Mouse (Mus musculus): ENCODE measurements around the gene Stat5b. TPM values are rescaled to one million over a fixed set of nuclear protein-coding genes. Genes with fewer than 3 reads are reported as not detected.

Stat5b gene
- polyA plus RNA-seq (2015; fragmentation: Nextera tagmentation; extraction: Ambion mirVana), result 24.2 and 26.8 TPM in 2 replicates

DNA sequence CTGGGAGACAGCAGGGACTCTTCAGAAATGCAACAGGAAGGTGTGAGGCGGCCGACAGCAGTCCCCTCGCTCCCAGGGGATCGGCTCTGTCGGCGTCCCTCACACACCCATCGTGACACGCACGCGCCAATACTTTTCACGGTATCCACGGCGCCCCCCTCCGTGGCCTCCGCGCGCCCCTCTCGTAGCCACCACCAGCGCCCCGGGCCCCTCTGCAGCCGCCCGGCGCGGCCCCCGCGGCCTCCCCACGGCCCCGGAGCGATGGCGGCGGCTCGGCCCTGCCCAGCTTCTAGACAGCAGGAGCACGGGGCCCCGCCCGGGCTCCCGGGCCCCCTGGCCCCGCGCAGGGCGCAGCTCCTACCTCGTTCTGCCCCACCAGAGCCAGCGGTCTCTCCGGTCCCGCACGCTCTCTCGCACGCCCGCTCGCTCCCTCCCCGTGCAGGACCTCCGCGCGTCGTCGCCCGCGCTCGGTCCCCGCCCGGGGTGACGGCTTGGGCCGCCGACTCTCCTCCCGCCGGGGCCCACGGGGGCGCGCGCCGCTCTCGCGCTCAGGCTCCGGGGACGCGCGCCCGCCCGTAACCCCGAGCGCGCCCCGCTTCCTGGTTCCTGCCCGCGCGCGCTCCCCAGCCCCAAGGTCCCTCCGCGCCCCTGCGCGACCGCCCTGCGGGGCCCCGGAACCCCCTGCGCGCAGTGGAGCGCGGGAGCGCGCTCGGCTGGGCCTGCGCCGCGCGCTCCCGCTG, at the start of gene Stat5b:
Gene Stat5b, minus strand, starts transcription at position 687 of the 740 bp plus-strand sequence.
- H3K27me3 ChIP-seq (replicated peaks), result no peaks in the 10 kb centered on the region
- H3K4me3 ChIP-seq (replicated peaks), result peak within 1 kb of the TSS; percentile 100
- peak within 1 kb of the TSS; percentile 92 for H3K27ac ChIP-seq
- no peaks in the 10 kb centered on the region for H3K36me3 ChIP-seq
- H3K4me2 ChIP-seq (replicated peaks), result peak within 1 kb of the TSS; percentile 87
- peak; percentile 90 for ATAC-seq
- H3K9me3 ChIP-seq, result no peaks in the 10 kb centered on the region
- under 1% methylated on average over 83 of the region's 104 CpGs for WGBS
- peak within 1 kb of the TSS; percentile 99 for H3K9ac ChIP-seq
- H3K4me1 ChIP-seq (replicated peaks), result peaks cover 21% of the 10 kb centered on the region

DNA sequence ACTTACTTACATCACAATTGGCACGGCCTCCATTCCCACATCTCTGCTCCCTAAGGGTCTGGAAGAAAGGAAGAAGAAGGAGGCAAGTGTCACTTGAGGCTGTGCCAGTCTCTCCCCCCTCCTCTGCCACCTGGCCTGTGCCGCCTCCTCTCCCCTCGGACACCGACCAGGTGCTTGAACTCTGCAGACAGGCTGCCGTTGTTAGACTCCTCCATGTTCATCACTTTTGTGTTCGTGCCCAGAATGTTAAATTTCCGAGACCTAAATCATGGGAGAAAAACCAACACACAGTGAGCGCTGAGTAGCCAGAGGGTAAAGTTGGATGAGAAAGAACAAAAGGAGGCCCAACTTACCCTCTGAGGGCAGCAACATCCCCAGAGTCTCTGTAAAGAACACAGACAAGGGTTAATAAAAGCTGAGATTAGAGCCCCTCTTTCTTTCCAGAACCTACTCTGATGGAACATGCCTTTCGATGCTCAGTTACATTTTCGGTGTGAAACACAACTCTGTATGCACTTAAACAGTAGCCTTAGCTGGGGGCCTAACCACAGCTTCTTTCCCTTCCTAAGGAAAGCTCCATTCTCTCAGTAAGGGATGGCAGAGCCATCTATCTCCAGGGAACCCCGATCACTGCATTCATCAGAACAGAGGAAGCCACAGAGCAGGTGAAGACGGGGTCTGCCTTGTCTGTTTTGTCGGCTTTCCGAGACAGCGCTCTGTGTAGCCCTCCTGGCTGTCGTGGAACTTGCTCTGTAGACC, 48.1 kb upstream of the Stat5b start:
- Histone ChIP-seq H3K4me3 (replicated peaks) (no peak overlapping the region), H3K27me3 (replicated peaks) (no peaks in the 10 kb centered on the region), H3K36me3 (peaks cover 15% of the 10 kb centered on the region), H3K9me3 (no peaks in the 10 kb centered on the region), H3K9ac (no peak overlapping the region), H3K27ac (no peak overlapping the region), H3K4me2 (replicated peaks) (no peak overlapping the region), H3K4me1 (replicated peaks) (peaks cover under 1% of the 10 kb centered on the region; the same call in 1 of the 2 replicates)
- no peak for ATAC-seq
- WGBS, result 82% methylated on average over 16 of the region's 16 CpGs

- Histone ChIP-seq H3K9me3 (no peaks in the 10 kb centered on the region), H3K27me3 (replicated peaks) (no peaks in the 10 kb centered on the region), H3K4me3 (replicated peaks) (no peak overlapping the region), H3K9ac (no peak overlapping the region), H3K27ac (no peak overlapping the region), H3K4me2 (replicated peaks) (no peak overlapping the region), H3K4me1 (replicated peaks) (peaks cover 2% of the 10 kb centered on the region; the same call in 1 of the 2 replicates), H3K36me3 (peaks cover 13% of the 10 kb centered on the region)
- 86% methylated on average over 7 of the region's 7 CpGs for WGBS
- no peak for ATAC-seq
These were observed 47.0 kb upstream of the Stat5b start for GRCm38 (mm10) chr11:100897294-100898231.

DNA sequence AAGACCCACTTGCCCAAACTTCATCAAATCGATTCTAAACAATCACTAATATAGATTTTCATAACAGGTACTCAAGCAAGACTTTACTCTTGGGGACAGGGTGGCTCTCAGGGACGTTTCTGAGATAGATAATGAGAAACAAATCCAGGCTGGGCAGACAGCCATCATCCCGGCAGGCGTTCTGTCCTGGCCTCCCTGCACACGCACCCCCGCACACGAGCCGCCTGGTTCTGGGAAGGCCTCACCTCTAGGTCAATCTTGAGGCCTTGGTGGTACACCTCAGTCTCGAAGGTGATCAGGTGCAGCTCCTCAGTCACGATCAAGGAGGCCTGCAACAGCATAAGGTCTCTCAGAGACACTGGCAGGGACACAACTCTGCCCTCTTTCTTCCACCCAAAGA, 45.6 kb upstream of the Stat5b start:
- H3K27me3 ChIP-seq (replicated peaks), result no peaks in the 10 kb centered on the region
- H3K4me3 ChIP-seq (replicated peaks), result no peak overlapping the region
- 82% methylated on average over 10 of the region's 10 CpGs for WGBS
- H3K27ac ChIP-seq, result no peak overlapping the region
- peaks cover 2% of the 10 kb centered on the region; the same call in 1 of the 2 replicates for H3K4me1 ChIP-seq (replicated peaks)
- no peak overlapping the region for H3K4me2 ChIP-seq (replicated peaks)
- ATAC-seq, result no peak
- H3K36me3 ChIP-seq, result peaks cover 6% of the 10 kb centered on the region; the same call in 1 of the 2 replicates
- no peak overlapping the region for H3K9ac ChIP-seq
- no peaks in the 10 kb centered on the region for H3K9me3 ChIP-seq

- Histone ChIP-seq H3K4me1 (replicated peaks) (peaks cover 2% of the 10 kb centered on the region; the same call in 1 of the 2 replicates), H3K27me3 (replicated peaks) (no peaks in the 10 kb centered on the region), H3K4me2 (replicated peaks) (no peak overlapping the region), H3K27ac (no peak overlapping the region), H3K36me3 (peaks cover 6% of the 10 kb centered on the region; the same call in 1 of the 2 replicates), H3K9me3 (no peaks in the 10 kb centered on the region), H3K9ac (no peak overlapping the region), H3K4me3 (replicated peaks) (no peak overlapping the region)
- 74% methylated on average over 9 of the region's 9 CpGs for WGBS
- no peak for ATAC-seq
These were observed 43.8 kb upstream of the Stat5b start for GRCm38 (mm10) chr11:100894146-100894918.

DNA sequence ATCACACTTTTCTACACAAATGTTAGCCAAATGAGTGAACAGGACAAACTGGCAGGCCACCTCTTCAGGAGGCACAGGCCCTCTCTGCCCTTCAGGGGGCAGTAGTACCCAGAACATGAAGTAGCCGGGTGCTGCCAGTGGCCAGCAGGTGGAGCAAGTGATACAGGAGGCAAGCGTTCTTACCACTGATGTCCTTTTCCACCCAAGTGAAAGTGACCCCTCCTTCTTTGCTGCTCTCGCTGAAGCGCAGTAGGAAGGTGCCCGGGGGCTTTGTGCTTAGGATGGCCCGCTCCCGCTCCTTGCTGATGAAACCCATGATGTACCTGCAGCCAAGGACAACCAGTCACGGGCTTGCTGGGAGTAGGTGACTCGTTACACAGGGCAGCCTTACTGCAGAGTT, 43.0 kb upstream of the Stat5b start:
- H3K4me2 ChIP-seq (replicated peaks), result 0 out of 2 replicates have a peak overlapping the region, but pooled peaks have one; percentile 11

GRCm38 (mm10) chr11:100892435-100892834, 41.9 kb upstream of the Stat5b start:
- ATAC-seq, result no peak
- no peak overlapping the region for H3K9ac ChIP-seq
- no peaks in the 10 kb centered on the region for H3K27me3 ChIP-seq (replicated peaks)
- no peak overlapping the region for H3K4me2 ChIP-seq (replicated peaks)
- 85% methylated on average over 5 of the region's 5 CpGs for WGBS
- no peaks in the 10 kb centered on the region for H3K9me3 ChIP-seq
- peaks cover 6% of the 10 kb centered on the region; the same call in 1 of the 2 replicates for H3K36me3 ChIP-seq
- no peak overlapping the region for H3K27ac ChIP-seq
- H3K4me1 ChIP-seq (replicated peaks), result peaks cover 2% of the 10 kb centered on the region; the same call in 1 of the 2 replicates
- no peak overlapping the region for H3K4me3 ChIP-seq (replicated peaks)

More for the DNA sequence above, 43.0 kb upstream of the Stat5b start:
- Histone ChIP-seq H3K36me3 (peaks cover 6% of the 10 kb centered on the region; the same call in 1 of the 2 replicates), H3K27ac (no peak overlapping the region), H3K4me1 (replicated peaks) (peaks cover 2% of the 10 kb centered on the region; the same call in 1 of the 2 replicates), H3K4me3 (replicated peaks) (no peak overlapping the region), H3K9ac (no peak overlapping the region), H3K27me3 (replicated peaks) (no peaks in the 10 kb centered on the region), H3K9me3 (no peaks in the 10 kb centered on the region)
- ATAC-seq, result peak; percentile 81
- whole genome bisulfite sequencing, result 19% methylated on average over 9 of the region's 9 CpGs

DNA sequence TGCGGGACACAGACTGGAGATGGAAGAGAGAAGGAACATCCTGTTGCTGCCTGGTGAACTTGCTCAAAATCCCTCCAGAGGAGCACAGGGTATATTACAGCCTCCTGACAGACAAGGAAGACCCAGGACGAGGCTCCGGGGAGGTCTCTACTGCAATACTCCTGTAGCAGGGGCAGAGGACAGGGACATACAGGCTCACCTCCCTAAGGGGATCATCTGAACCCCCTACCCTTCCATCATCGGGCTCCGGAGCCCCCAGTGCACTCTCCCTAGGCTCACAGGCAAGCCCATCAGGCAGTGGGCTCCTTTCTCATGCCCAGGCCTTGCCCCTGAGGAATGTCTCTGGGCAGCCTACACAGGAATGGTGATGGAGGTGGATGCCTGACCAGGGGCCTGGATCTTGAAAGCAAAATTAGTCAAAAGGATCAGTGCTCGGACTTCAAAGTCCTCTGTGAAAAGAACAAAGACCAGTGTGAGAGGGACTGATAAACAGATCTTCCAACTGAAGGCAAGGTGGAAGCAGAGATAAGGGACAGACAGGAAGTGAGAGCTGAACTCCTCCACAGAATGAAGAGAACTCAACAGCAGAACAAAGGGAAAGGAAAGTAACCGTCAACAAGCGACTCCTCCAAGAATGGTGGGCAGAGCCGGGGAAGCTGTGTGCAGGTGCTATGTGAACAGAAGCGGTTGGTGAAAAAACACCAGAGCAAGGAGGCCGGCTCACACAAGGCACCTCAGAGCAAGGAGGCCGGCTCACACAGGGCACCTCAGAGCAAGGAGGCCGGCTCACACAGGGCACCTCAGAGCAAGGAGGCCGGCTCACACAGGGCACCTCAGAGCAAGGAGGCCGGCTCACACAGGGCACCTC, 41.0 kb upstream of the Stat5b start:
- H3K4me3 ChIP-seq (replicated peaks), result no peak overlapping the region

GRCm38 (mm10) chr11:100890481-100890880, 40.0 kb upstream of the Stat5b start:
- H3K4me3 ChIP-seq (replicated peaks), result no peak overlapping the region
- no peak overlapping the region for H3K9ac ChIP-seq
- no peaks in the 10 kb centered on the region for H3K27me3 ChIP-seq (replicated peaks)
- peaks cover 2% of the 10 kb centered on the region for H3K4me1 ChIP-seq (replicated peaks)
- H3K4me2 ChIP-seq (replicated peaks), result no peak overlapping the region
- WGBS, result 88% methylated on average over 6 of the region's 6 CpGs
- H3K36me3 ChIP-seq, result peaks cover 6% of the 10 kb centered on the region; the same call in 1 of the 2 replicates
- H3K27ac ChIP-seq, result no peak overlapping the region
- ATAC-seq, result no peak
- no peaks in the 10 kb centered on the region for H3K9me3 ChIP-seq

More for the DNA sequence above, 41.0 kb upstream of the Stat5b start:
- no peak overlapping the region for H3K27ac ChIP-seq
- no peak overlapping the region for H3K9ac ChIP-seq
- no peak for ATAC-seq
- no peaks in the 10 kb centered on the region for H3K27me3 ChIP-seq (replicated peaks)
- WGBS, result 59% methylated on average over 15 of the region's 15 CpGs
- peaks cover 6% of the 10 kb centered on the region; the same call in 1 of the 2 replicates for H3K36me3 ChIP-seq
- H3K4me2 ChIP-seq (replicated peaks), result no peak overlapping the region
- H3K4me1 ChIP-seq (replicated peaks), result peaks cover 2% of the 10 kb centered on the region; the same call in 1 of the 2 replicates
- H3K9me3 ChIP-seq, result no peaks in the 10 kb centered on the region

GRCm38 (mm10) chr11:100888348-100888820, 37.9 kb upstream of the Stat5b start:
- 56% methylated on average over 10 of the region's 10 CpGs for WGBS
- no peak overlapping the region for H3K9ac ChIP-seq
- H3K27me3 ChIP-seq (replicated peaks), result no peaks in the 10 kb centered on the region
- no peak overlapping the region for H3K4me3 ChIP-seq (replicated peaks)
- ATAC-seq, result no peak
- H3K4me1 ChIP-seq (replicated peaks), result no peaks in the 10 kb centered on the region; the same call in 1 of the 2 replicates
- peaks cover 2% of the 10 kb centered on the region; the same call in 1 of the 2 replicates for H3K36me3 ChIP-seq
- H3K27ac ChIP-seq, result no peak overlapping the region
- H3K9me3 ChIP-seq, result no peaks in the 10 kb centered on the region
- H3K4me2 ChIP-seq (replicated peaks), result no peak overlapping the region

Measured in intestine, embryonic 15.5 days (tissue).